Mouse (Mus musculus) forebrain, embryonic 11.5 days (tissue): ENCODE measurements around the gene C1qtnf5. TPM values are rescaled to one million over a fixed set of nuclear protein-coding genes. Genes with fewer than 3 reads are reported as not detected.

Experiments
- ATAC-seq: fragments of 200-750 bp; cut with Nextera tagmentation; replicated peaks from 2 replicates; pipeline ENCODE4 v1.8.0; 2017; ENCODE audit warnings: moderate TSS enrichment; ENCODE audit not compliant: low FRiP score
- DNase-seq: peaks from one replicate; pipeline ENCODE4 v3.0.0-alpha.2; 2017; ENCODE audit warnings: low spot score
- H3K27ac ChIP-seq: fragments of 300-500 bp; sonication (generic); 2 replicates; pipeline ENCODE4 v1.5.1; 2014; ENCODE audit warnings: low read depth, low read length
- H3K27me3 ChIP-seq: fragments of 300-500 bp; sonication (generic); 2 replicates; pipeline ENCODE4 v1.6.1; 2014; ENCODE audit warnings: mild to moderate bottlenecking, low read length, mixed read lengths; ENCODE audit not compliant: control insufficient read depth, insufficient read depth
- H3K36me3 ChIP-seq: fragments of 300-500 bp; sonication (generic); 2 replicates; pipeline ENCODE4 v1.6.1; 2014; ENCODE audit warnings: mild to moderate bottlenecking, low read length, moderate library complexity, mixed read lengths; ENCODE audit not compliant: control insufficient read depth, insufficient read depth
- H3K4me1 ChIP-seq: fragments of 300-500 bp; sonication (generic); replicated peaks from 2 replicates; pipeline ENCODE4 v1.6.1; 2014; ENCODE audit warnings: low read length, mixed read lengths; ENCODE audit not compliant: control insufficient read depth, insufficient read depth
- H3K4me2 ChIP-seq: fragments of 300-500 bp; sonication (generic); 2 replicates; pipeline ENCODE4 v1.6.1; 2014; ENCODE audit warnings: low read depth, mild to moderate bottlenecking, low read length, moderate library complexity, mixed read lengths; ENCODE audit not compliant: severe bottlenecking
- H3K4me3 ChIP-seq: fragments of 300-500 bp; sonication (generic); 2 replicates; pipeline ENCODE4 v1.5.1; 2014; ENCODE audit warnings: low read depth, low read length
- H3K9ac ChIP-seq: fragments of 300-500 bp; sonication (generic); 2 replicates; pipeline ENCODE4 v1.6.1; 2014; ENCODE audit warnings: low read length
- H3K9me3 ChIP-seq: fragments of 300-500 bp; sonication (generic); 2 replicates; pipeline ENCODE4 v1.6.1; 2016; ENCODE audit warnings: low read length, mixed read lengths; ENCODE audit not compliant: control insufficient read depth
- WGBS: fragments of 180-500 bp; shearing (Covaris S2); extraction: QIAGEN DNeasy Blood & Tissue Kit; methylation state at CpG from one replicate; pipeline ENCODE4 v1.1.7; 2014; 5-methylcytosine and 5-hydroxymethylcytosine counted together
- polyA plus RNA-seq: library from polyadenylated mRNA; unstranded; fragments of >200 nt; fragmentation: Nextera tagmentation; extraction: Ambion mirVana; gene quantifications from 2 replicates; pipeline ENCODE4 v1.2.1, GENCODE M21; 2014

The C1qtnf5 gene
- polyA plus RNA-seq, 1 experiment from 2014 or later, result 0.47 TPM

DNA sequence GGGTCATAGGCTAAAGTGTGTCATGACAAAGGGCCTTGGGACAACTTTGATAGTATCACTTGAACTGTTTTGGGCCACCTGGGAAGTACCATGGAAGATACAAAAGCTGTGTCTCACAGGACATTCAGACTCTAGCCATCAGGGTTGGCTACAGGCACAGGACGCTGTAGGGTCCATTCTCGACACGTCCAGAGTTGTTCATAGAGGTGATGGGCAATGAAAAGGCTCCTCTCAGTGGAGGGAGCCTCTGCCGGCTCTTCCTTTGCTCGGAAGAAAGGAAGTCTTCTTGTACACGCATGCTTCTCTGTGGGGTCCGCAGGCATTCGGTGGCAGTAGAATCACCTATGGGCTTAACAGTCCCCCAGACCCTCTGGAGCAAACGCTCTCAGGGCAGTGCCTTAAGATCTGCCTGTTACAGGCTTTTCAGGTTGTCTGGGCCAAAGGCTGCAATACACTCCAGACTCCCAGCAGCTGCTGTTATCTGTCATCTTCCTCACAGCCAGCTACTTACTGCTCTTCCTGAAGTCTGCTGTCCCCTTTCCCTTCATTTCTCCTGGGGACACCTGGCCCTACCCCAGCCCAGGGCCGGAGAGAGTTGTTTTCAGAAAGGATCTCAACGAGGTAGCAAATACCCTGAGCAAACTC lies 29.7 kb upstream of the C1qtnf5 start:
- ATAC-seq, result no peak

GRCm38 (mm10) chr9:44078136-44078797 lies 28.8 kb upstream of the C1qtnf5 start:
- Histone ChIP-seq H3K36me3 (no peaks in the 10 kb centered on the region), H3K27me3 (peaks cover 1% of the 10 kb centered on the region; the same call in 1 of the 2 replicates)

More for the DNA sequence above, 29.7 kb upstream of the C1qtnf5 start:
- no peak overlapping the region for H3K4me2 ChIP-seq
- no peaks in the 10 kb centered on the region for H3K36me3 ChIP-seq
- DNase-seq, result no peak
- no peak overlapping the region for H3K27ac ChIP-seq
- no peaks in the 10 kb centered on the region for H3K9me3 ChIP-seq
- 79% methylated on average over 11 of the region's 11 CpGs for WGBS
- no peaks in the 10 kb centered on the region for H3K27me3 ChIP-seq
- no peak overlapping the region for H3K9ac ChIP-seq
- no peak overlapping the region for H3K4me3 ChIP-seq
- H3K4me1 ChIP-seq, result peaks cover 13% of the 10 kb centered on the region

DNA sequence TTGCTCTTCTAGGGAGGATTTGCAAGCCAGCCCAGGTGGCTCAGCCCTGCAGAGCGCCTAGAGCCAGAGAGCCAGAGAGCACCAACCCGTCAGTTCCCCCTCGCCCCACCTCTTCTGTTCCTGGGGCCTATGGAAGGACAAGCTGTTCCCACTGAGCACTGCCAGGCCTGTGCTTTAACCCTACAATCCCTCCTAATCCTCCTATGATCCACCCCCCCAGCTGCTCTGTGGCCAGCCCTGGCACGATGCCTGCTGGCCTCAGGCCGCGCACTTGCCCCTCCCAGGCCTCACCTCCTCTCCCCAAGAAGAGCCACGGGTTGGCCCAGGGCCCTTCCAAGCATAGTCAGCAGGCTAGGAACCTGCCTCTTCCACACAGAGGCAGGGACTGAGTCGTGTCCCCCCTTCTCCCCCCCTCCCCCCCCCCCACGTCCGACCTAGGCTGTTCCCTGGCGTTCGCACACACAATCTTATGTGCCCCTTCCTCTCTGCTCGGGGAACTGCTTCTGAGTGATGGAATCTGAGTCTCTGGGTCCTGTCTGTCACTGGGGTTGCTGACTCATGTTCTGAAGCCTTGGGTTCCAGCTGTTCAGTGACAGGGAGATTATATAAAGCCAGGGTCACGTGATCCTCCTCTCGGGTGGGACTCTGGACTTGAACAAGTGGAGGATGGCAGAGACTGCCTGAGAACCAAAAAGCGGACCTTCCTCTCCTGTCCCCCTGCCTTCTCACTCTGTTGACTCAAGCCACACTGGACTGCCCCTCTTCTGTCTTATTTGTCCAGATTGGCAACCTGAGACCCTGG lies 27.9 kb upstream of the C1qtnf5 start:
- H3K27me3 ChIP-seq, result peaks cover 10% of the 10 kb centered on the region
- H3K9ac ChIP-seq, result no peak overlapping the region
- DNase-seq, result no peak
- H3K9me3 ChIP-seq, result no peaks in the 10 kb centered on the region
- H3K27ac ChIP-seq, result no peak overlapping the region
- no peaks in the 10 kb centered on the region for H3K36me3 ChIP-seq
- H3K4me1 ChIP-seq, result peaks cover 8% of the 10 kb centered on the region; the same call in 1 of the 2 replicates
- no peak overlapping the region for H3K4me3 ChIP-seq
- H3K4me2 ChIP-seq, result no peak overlapping the region
- 34% methylated on average over 14 of the region's 16 CpGs for WGBS
- ATAC-seq, result no peak; the same call in 1 of the 2 replicates

More at GRCm38 (mm10) chr9:44078136-44078797, 28.8 kb upstream of the C1qtnf5 start:
- Histone ChIP-seq H3K9ac (no peak overlapping the region), H3K4me1 (peaks cover 4% of the 10 kb centered on the region; the same call in 1 of the 2 replicates), H3K4me3 (no peak overlapping the region), H3K9me3 (no peaks in the 10 kb centered on the region), H3K4me2 (no peak overlapping the region), H3K27ac (no peak overlapping the region)
- DNase-seq, result no peak
- ATAC-seq, result no peak
- WGBS, result 79% methylated on average over 10 of the region's 10 CpGs

- H3K9ac ChIP-seq, result no peak overlapping the region
- H3K36me3 ChIP-seq, result no peaks in the 10 kb centered on the region
- H3K27me3 ChIP-seq, result peaks cover 14% of the 10 kb centered on the region
- no peak for DNase-seq
- WGBS, result 74% methylated on average over 10 of the region's 10 CpGs
- H3K4me1 ChIP-seq, result peaks cover 13% of the 10 kb centered on the region; the same call in 1 of the 2 replicates
- H3K4me2 ChIP-seq, result no peak overlapping the region
- no peak overlapping the region for H3K4me3 ChIP-seq
- H3K27ac ChIP-seq, result no peak overlapping the region
- ATAC-seq, result no peak
- no peaks in the 10 kb centered on the region for H3K9me3 ChIP-seq
Observed at GRCm38 (mm10) chr9:44079997-44080780, 26.9 kb upstream of the C1qtnf5 start.

DNA sequence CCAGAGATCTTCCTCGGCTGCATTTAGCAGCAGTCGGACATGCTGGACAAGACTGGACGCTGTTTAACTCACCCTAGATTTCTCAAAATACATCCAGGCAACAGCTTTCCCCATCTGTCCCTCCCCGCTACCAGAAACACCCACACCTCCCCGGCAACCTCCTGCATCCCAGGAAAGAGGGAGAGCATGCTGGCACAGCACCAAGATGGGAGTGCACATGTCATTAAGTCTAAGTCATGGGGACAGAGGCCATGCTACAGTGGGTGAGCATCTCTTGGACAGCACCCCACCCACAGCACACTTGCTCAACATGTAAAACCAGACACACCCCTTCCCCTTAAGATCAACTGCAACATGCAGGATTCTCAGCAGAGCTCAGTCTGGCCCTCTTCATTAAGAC lies 26.1 kb upstream of the C1qtnf5 start:
- Histone ChIP-seq H3K4me1 (peaks cover 18% of the 10 kb centered on the region; the same call in 1 of the 2 replicates), H3K27me3 (peaks cover 18% of the 10 kb centered on the region), H3K4me2 (no peak overlapping the region), H3K36me3 (no peaks in the 10 kb centered on the region), H3K4me3 (no peak overlapping the region), H3K27ac (no peak overlapping the region), H3K9me3 (no peaks in the 10 kb centered on the region), H3K9ac (no peak overlapping the region)
- 88% methylated on average over 5 of the region's 5 CpGs for WGBS
- DNase-seq, result no peak
- ATAC-seq, result no peak

- DNase-seq (no peak), ATAC-seq (no peak)
- Histone ChIP-seq H3K36me3 (no peaks in the 10 kb centered on the region), H3K4me1 (peaks cover 18% of the 10 kb centered on the region; the same call in 1 of the 2 replicates), H3K9ac (no peak overlapping the region), H3K27ac (no peak overlapping the region), H3K4me2 (no peak overlapping the region), H3K4me3 (no peak overlapping the region), H3K27me3 (peaks cover 23% of the 10 kb centered on the region), H3K9me3 (no peaks in the 10 kb centered on the region)
- WGBS, result 72% methylated on average over 5 of the region's 5 CpGs
Observed at GRCm38 (mm10) chr9:44081581-44081980, 25.5 kb upstream of the C1qtnf5 start.

- H3K27ac ChIP-seq, result no peak overlapping the region
- DNase-seq (no peak), ATAC-seq (no peak)
- no peak overlapping the region for H3K4me3 ChIP-seq
- 93% methylated on average over 5 of the region's 5 CpGs for WGBS
- H3K9ac ChIP-seq, result no peak overlapping the region
- H3K4me2 ChIP-seq, result no peak overlapping the region
- H3K27me3 ChIP-seq, result peaks cover 25% of the 10 kb centered on the region
- no peaks in the 10 kb centered on the region for H3K36me3 ChIP-seq
- no peaks in the 10 kb centered on the region for H3K9me3 ChIP-seq
- peaks cover 20% of the 10 kb centered on the region; the same call in 1 of the 2 replicates for H3K4me1 ChIP-seq
Observed at GRCm38 (mm10) chr9:44082266-44082665, 24.8 kb upstream of the C1qtnf5 start.
